Mouse (Mus musculus): Measurements from ENCODE around the gene Tekt1. TPM values are rescaled to one million over a fixed set of nuclear protein-coding genes. Genes with fewer than 3 reads are reported as not detected.

Tekt1 gene
- total and polyA plus RNA-seq, 3 experiments: not detected

DNA sequence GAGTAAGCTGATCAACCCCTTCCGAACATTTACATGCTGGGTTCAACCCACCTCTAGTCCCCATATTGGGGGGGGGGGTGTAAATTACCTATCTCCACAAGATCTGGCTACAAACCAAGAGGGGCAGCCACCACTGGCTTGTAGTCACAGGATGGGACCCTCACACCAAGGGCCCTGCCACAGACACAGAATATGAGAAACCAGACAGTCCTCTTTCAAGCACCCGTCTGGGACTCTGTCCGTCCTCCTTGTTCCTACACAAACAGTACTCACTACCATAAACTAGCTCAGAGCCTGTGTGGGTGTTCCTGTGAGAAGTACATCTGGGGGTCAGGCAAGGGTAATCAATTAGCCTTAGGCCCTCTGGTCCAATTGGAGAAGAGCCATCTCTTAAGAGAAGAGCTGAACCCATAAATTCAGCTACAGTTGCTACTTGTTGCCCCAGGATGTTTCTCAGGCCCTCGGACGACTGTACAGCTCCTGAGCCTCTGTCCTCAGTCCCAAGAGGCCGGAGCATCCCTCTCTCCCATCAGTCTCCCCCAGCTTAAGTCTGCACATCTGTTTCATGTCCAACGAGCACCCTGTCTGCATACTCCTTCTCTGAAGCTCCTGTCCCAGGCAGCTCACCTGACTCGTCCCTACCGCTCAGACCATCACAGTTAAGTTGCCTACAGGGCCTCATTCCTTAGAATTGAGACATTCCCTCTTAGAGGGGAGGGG is 46.4 kb upstream of the Tekt1 start:
- Histone ChIP-seq H3K4me1 (ENCODE audit: insufficient read depth, low read depth, low read length) (peaks cover 2% of the 10 kb centered on the region), H3K27me3 (ENCODE audit: insufficient read depth, low read length) (peaks cover 67% of the 10 kb centered on the region), H3K4me3 (ENCODE audit: low read depth, low read length) (no peak overlapping the region)

DNA sequence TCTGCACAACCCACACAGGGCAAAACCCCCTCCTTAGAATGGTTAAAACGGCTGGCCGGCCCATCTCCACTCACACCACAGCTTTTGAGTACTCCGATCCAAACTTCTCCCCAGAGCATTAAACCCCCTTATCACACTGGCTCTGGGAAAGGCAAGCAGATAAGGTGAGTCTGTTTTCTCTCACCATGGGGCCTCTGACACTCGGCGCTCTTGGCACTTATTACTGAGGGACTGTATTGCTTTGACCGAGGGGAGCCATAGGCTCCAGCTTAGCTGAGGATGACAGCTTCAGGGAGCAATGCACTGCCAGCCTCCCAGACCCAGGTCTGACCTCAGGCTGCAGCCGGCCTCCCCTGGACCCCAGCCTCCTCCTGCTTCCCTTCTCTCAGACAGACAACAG is 45.3 kb upstream of the Tekt1 start:
- ATAC-seq (ENCODE audit: extremely low read depth, insufficient number of reproducible peaks, low FRiP score, poor library complexity, severe bottlenecking) (no peak), DNase-seq (ENCODE audit: low spot score) (no peak)
- H3K4me1 ChIP-seq (ENCODE audit: insufficient read depth, low read depth, low read length): no peaks in the 10 kb centered on the region; the same call in 1 of the 2 replicates
- H3K36me3 ChIP-seq (replicated peaks): no peaks in the 10 kb centered on the region
- H3K9me3 ChIP-seq (replicated peaks): peaks cover 5% of the 10 kb centered on the region
- no peak overlapping the region for H3K4me3 ChIP-seq (ENCODE audit: low read depth, low read length)
- no peak for TF ChIP-seq POLR2AphosphoS5 (IDR thresholded peaks at IDR 0.05; ENCODE audit: insufficient replicate concordance, low read depth, low read length)
- no peak for TF ChIP-seq CTCF (IDR thresholded peaks at IDR 0.05; ENCODE audit: low read depth, low read length)
- TF ChIP-seq GATA1 (IDR thresholded peaks at IDR 0.05; ENCODE audit: borderline replicate concordance, low read length): no peak
- no peak for TF ChIP-seq GATA2 (IDR thresholded peaks at IDR 0.05; ENCODE audit: borderline replicate concordance, low read depth, low read length)
- no peak for TF ChIP-seq TAL1 (conservative IDR thresholded peaks at IDR 0.05; ENCODE audit: low read depth, low read length)
- H3K27me3 ChIP-seq (ENCODE audit: insufficient read depth, low read length): peaks cover 69% of the 10 kb centered on the region

More for the DNA sequence above, 46.4 kb upstream of the Tekt1 start:
- DNase-seq (ENCODE audit: low spot score): no peak
- no peak for TF ChIP-seq POLR2AphosphoS5 (IDR thresholded peaks at IDR 0.05; ENCODE audit: insufficient replicate concordance, low read depth, low read length)
- TF ChIP-seq GATA2 (IDR thresholded peaks at IDR 0.05; ENCODE audit: borderline replicate concordance, low read depth, low read length): no peak
- TF ChIP-seq CTCF (IDR thresholded peaks at IDR 0.05; ENCODE audit: low read depth, low read length): no peak
- no peak for TF ChIP-seq TAL1 (conservative IDR thresholded peaks at IDR 0.05; ENCODE audit: low read depth, low read length)
- no peak for TF ChIP-seq GATA1 (IDR thresholded peaks at IDR 0.05; ENCODE audit: borderline replicate concordance, low read length)
- H3K36me3 ChIP-seq (replicated peaks): no peaks in the 10 kb centered on the region
- no peak for ATAC-seq (ENCODE audit: extremely low read depth, insufficient number of reproducible peaks, low FRiP score, poor library complexity, severe bottlenecking)
- H3K9me3 ChIP-seq (replicated peaks): peaks cover 5% of the 10 kb centered on the region

DNA sequence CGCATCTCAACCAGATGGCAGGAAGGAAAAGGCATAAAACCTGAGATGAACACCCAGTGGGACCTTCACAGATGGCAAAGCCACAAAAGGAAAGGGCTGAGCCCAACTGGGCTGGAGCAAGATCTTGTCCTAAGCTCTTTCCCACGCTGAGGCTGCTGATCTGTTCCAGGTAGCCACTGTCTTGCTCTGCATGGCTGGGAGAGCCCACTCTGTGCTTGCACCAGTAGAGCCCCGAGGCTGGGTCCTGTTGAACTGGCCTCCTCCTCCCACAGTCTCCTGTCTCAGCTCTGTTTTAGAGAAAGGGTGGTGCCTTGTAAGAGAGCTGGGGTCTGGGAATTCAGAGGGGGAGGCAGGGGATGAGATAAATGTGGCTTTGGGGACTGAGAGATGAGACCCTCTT is 44.8 kb upstream of the Tekt1 start:
- Histone ChIP-seq H3K27me3 (ENCODE audit: insufficient read depth, low read length) (peaks cover 66% of the 10 kb centered on the region), H3K4me3 (ENCODE audit: low read depth, low read length) (no peak overlapping the region), H3K36me3 (replicated peaks) (no peaks in the 10 kb centered on the region), H3K4me1 (ENCODE audit: insufficient read depth, low read depth, low read length) (no peaks in the 10 kb centered on the region; the same call in 1 of the 2 replicates), H3K9me3 (replicated peaks) (peaks cover 5% of the 10 kb centered on the region)
- ATAC-seq (ENCODE audit: extremely low read depth, insufficient number of reproducible peaks, low FRiP score, poor library complexity, severe bottlenecking): no peak
- DNase-seq (ENCODE audit: low spot score): no peak
- TF ChIP-seq CTCF (IDR thresholded peaks at IDR 0.05; ENCODE audit: low read depth, low read length): no peak
- TF ChIP-seq TAL1 (conservative IDR thresholded peaks at IDR 0.05; ENCODE audit: low read depth, low read length): no peak
- no peak for TF ChIP-seq POLR2AphosphoS5 (IDR thresholded peaks at IDR 0.05; ENCODE audit: insufficient replicate concordance, low read depth, low read length)
- no peak for TF ChIP-seq GATA1 (IDR thresholded peaks at IDR 0.05; ENCODE audit: borderline replicate concordance, low read length)
- TF ChIP-seq GATA2 (IDR thresholded peaks at IDR 0.05; ENCODE audit: borderline replicate concordance, low read depth, low read length): no peak

DNA sequence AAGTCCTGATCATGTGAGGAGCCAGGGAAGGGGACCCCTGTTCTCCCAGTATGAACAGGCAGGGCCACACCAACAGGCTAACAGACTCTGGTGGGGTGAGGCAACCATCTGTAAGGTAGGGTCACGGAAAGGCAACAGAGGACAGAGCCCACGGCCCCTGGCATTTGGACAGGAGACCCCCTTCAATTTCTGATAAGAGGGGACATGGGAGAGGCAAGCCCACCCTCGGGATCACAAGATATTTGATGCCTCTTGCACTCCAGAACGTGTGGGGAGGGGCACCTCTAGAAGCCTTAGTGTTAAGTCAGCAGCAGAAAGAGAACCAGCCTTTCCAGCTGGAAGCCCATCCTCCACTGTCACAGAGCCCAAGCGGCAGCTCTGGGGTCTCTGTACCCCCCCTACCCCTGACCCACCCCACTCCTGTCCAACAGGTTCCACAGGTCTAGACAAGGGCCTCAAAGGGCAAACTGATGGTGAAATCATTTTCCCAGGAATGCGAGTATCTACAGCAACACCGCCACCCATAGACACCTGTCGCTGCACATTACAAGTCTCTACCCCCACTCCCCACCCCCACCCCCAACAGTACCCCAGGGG is 43.9 kb upstream of the Tekt1 start:
- Histone ChIP-seq H3K4me1 (ENCODE audit: insufficient read depth, low read depth, low read length) (no peaks in the 10 kb centered on the region; the same call in 1 of the 2 replicates), H3K36me3 (replicated peaks) (no peaks in the 10 kb centered on the region), H3K27me3 (ENCODE audit: insufficient read depth, low read length) (peaks cover 64% of the 10 kb centered on the region), H3K4me3 (ENCODE audit: low read depth, low read length) (no peak overlapping the region), H3K9me3 (replicated peaks) (peaks cover 1% of the 10 kb centered on the region)
- DNase-seq (ENCODE audit: low spot score) (no peak), ATAC-seq (ENCODE audit: extremely low read depth, insufficient number of reproducible peaks, low FRiP score, poor library complexity, severe bottlenecking) (no peak)
- TF ChIP-seq POLR2AphosphoS5 (IDR thresholded peaks at IDR 0.05; ENCODE audit: insufficient replicate concordance, low read depth, low read length) (no peak), GATA1 (IDR thresholded peaks at IDR 0.05; ENCODE audit: borderline replicate concordance, low read length) (no peak), GATA2 (IDR thresholded peaks at IDR 0.05; ENCODE audit: borderline replicate concordance, low read depth, low read length) (no peak), CTCF (IDR thresholded peaks at IDR 0.05; ENCODE audit: low read depth, low read length) (no peak), TAL1 (conservative IDR thresholded peaks at IDR 0.05; ENCODE audit: low read depth, low read length) (no peak)

DNA sequence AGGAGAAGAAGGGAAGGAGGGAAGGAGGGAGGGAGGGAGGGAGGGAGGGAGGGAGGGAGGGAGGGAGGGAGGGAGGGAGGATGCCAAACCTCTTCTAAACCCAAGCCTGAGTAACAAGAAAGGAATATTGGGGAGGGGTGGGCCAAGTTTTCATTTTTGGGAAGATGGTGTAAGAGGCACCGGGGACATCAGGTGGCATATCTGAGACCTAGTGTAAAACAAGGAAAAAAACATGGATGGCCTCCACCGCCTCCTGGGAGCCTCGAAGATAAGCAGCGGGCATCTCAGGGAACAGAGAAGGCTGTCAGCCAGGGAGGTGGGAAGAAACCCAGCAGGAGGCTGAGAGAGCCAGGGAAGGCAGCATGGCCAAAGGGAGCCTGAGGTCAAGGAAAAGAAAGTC is 43.3 kb upstream of the Tekt1 start:
- ATAC-seq (ENCODE audit: extremely low read depth, insufficient number of reproducible peaks, low FRiP score, poor library complexity, severe bottlenecking): no peak

DNA sequence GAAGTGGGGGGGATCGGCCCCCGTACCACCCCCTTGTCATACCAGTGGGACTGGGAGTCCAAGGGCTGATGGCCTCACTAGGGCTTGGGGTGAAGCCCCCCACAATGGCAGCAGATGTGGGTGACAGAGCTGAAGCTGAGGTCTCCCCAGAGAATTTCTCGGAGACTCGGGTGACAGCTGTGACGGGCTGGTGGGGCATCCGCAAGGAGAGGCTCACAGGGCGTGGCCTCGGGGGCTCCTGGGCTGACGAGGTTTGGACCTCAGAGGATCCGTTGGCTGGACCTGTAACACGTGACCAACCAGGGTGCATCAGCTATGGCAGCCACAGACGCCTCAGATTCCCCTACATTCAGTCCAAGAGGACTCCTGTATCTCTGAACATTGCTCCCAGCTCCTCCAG is 40.7 kb upstream of the Tekt1 start:
- Histone ChIP-seq H3K4me1 (ENCODE audit: insufficient read depth, low read depth, low read length) (no peaks in the 10 kb centered on the region), H3K36me3 (replicated peaks) (no peaks in the 10 kb centered on the region), H3K9me3 (replicated peaks) (no peaks in the 10 kb centered on the region), H3K27me3 (ENCODE audit: insufficient read depth, low read length) (peaks cover 56% of the 10 kb centered on the region), H3K4me3 (ENCODE audit: low read depth, low read length) (no peak overlapping the region)
- DNase-seq (ENCODE audit: low spot score) (no peak), ATAC-seq (ENCODE audit: extremely low read depth, insufficient number of reproducible peaks, low FRiP score, poor library complexity, severe bottlenecking) (no peak)
- TF ChIP-seq TAL1 (conservative IDR thresholded peaks at IDR 0.05; ENCODE audit: low read depth, low read length) (no peak), CTCF (IDR thresholded peaks at IDR 0.05; ENCODE audit: low read depth, low read length) (no peak), POLR2AphosphoS5 (IDR thresholded peaks at IDR 0.05; ENCODE audit: insufficient replicate concordance, low read depth, low read length) (no peak), GATA2 (IDR thresholded peaks at IDR 0.05; ENCODE audit: borderline replicate concordance, low read depth, low read length) (no peak), GATA1 (IDR thresholded peaks at IDR 0.05; ENCODE audit: borderline replicate concordance, low read length) (no peak)

More for the DNA sequence above, 43.3 kb upstream of the Tekt1 start:
- no peaks in the 10 kb centered on the region for H3K36me3 ChIP-seq (replicated peaks)
- TF ChIP-seq TAL1 (conservative IDR thresholded peaks at IDR 0.05; ENCODE audit: low read depth, low read length): no peak
- TF ChIP-seq CTCF (IDR thresholded peaks at IDR 0.05; ENCODE audit: low read depth, low read length): no peak
- no peak for DNase-seq (ENCODE audit: low spot score)
- peaks cover 60% of the 10 kb centered on the region for H3K27me3 ChIP-seq (ENCODE audit: insufficient read depth, low read length)
- no peaks in the 10 kb centered on the region for H3K4me1 ChIP-seq (ENCODE audit: insufficient read depth, low read depth, low read length)
- no peaks in the 10 kb centered on the region for H3K9me3 ChIP-seq (replicated peaks)
- H3K4me3 ChIP-seq (ENCODE audit: low read depth, low read length): no peak overlapping the region

Measured in G1E (cell line).